Mouse (Mus musculus) right cerebral cortex, postnatal 25 days (tissue): ENCODE measurements around the gene Adap1.

Experiments used
- DNase-seq: peaks from one replicate; pipeline ENCODE4 v3.0.0; 2022

Adap1 gene

DNA sequence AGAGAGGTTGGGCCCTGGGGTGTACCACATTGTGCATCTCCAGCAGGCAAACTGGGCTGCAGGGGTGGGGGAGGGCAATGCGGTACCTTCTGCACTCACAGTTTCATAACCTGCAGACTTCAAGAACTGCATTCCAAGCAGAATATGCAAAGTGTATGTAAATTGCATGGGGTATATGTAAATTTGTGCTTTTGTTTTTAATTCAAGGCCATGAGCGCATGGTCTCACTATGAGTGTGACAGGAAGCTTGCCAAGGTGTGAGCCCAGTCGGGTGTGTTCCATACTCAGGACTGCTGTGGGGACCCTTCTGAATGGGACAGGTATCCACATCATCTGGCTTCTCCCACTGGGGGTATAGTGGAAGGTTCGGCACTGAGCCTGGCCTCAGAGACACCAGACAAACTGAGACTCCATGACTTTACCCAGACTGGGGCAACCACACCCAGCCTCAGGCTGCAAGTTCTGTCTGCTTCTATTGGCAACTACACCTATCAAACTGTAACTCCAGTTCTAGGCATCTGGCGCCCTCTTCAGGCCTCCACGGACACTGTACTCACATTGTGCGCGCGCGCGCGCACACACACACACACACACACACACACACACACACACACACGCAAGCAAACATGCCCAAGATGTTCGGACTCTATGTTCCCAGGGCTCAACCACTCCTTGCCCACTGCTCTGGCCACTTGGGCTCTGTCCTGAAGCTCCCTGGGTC is 41.8 kb downstream of the Adap1 start:
- DNase-seq: no peak

DNA sequence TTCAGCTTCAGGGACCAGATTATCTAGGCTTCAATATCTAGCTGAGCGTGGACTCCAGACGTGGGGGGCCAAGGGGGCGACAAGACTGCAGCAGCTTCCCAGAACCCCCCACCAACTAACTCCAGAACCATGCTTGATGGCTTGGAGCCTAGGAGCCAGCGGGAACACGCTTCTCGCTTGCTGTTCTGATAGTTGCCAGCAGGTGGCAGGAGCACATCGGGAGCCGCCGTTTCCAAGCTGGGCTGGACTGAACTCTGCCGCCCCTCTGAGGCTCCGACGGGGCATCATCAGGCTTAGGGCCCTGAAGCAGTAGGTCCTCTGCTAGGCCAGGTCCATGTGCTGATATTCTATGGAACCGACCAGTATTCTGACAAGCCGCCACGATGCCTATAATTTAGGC is 43.2 kb downstream of the Adap1 start:
- peak; percentile 80 for DNase-seq

GRCm38 (mm10) chr5:139281373-139282112 is 43.9 kb downstream of the Adap1 start:
- DNase-seq: no peak

DNA sequence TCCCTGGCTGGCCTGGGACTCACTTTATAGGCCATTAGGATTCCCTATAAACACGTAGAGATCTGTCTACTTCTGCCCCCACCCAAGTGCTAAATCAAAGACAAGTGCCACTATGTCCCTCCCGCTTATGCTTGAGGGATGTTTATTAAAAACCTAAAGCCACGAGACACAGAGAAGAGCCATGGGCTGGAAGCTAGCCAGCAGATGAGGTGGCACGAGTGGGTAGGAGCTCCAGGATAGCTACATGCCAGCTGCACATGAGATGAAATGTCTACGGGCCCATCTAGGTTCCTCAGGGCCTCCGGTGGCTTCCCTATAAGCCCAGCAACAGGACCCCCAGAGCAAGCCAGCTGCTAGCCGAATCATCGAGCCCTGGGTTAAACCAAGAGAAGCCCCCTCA is 48.1 kb downstream of the Adap1 start:
- peak; percentile 61 for DNase-seq

GRCm38 (mm10) chr5:139271994-139272554 is 53.3 kb downstream of the Adap1 start:
- no peak for DNase-seq

DNA sequence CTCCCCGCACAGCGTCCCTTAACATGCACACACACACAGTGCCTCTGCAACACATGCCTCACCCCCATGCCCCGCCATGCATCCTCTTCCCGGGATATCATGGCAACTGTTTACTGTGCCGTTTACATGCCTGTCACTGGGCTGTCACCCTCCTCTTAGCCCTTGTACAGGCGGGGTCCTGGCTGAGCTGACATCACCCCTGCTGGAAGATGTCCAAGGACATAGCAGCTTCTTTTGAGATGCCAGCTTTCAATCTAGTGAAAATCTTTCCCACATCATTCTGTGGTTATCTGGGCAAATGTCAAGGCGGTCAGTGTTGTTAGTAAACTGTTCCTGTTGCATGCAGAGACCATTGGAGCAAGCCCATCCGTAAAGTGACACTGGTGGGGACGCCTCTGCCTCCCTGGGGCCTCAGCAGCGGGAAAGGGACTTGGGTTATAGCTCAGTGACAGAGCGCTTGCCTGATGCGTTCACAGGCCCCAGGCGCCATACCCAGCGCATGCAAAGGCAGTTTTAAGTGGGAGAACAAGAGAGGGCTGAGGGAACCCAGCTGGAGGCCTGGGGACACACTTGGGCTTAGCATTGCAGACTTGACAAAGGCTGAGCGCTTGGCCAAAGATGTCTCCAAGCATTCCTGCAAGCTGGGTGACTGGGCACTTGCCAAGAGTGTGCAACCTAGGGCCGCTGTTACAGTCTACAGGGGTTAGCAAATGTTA is 54.5 kb downstream of the Adap1 start:
- DNase-seq: no peak

DNA sequence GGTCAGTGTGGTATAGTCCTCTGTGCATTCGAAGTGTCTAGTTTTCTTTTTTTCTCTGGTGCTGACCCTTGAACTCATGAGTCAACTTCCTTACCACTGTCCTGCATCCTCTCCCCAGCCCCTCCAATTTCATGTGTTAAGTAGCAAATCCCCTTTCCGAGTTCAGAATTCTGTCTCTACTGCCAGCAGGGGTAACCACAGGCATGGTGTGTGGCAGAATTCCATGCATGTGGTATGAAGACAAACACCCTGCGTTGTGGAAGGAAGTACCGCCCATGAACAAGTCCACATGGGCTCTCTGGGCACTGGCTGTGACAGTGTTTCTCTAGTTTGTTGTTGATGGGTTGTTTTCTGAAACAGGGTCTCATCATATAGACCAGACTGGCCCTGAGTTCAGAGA is 57.8 kb downstream of the Adap1 start:
- no peak for DNase-seq

GRCm38 (mm10) chr5:139261403-139261802 is 64.0 kb downstream of the Adap1 start:
- DNase-seq: no peak

- DNase-seq: no peak
Measured at GRCm38 (mm10) chr5:139259853-139260252, 65.6 kb downstream of the Adap1 start.

GRCm38 (mm10) chr5:139258371-139259035 is 66.9 kb downstream of the Adap1 start:
- DNase-seq: no peak

DNA sequence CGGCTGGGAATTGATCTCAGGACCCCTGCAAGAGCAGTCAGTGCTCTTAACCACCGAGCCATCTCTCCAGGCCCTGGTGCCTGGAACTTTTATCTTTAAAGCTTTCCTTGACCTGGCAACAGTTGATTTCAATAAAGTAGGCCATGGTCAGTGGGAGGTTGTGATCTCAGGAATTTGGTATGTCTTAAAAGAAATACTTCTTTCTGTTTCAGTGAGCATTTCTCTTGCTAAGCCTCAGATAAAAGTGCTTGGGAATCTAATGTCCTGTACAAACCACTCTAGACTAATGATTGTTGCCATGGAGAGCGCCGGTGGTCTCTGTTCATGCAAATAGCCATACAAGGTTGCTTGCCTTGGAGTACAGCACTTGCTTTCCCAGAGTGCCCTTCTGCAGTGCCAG is 67.6 kb downstream of the Adap1 start:
- no peak for DNase-seq

DNA sequence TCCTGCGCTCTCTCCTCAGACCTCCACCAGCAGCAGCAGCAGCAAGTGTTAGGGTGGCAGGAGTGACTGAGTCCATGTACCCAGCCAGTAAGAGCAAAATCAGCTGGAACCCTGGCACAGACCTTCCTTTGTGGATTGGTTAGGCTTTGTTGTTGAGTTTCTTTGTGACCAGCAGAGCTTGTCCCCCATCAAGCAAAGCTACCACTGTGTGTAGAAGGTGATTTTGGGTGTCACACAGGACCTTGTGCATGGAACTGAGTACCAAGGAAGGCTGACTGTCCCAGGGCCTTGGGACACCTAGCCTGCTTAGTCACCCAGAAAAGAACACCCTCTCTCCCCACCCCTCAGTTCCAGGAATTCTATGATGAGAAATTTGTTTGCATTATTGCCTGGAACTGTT is 68.2 kb downstream of the Adap1 start:
- no peak for DNase-seq

GRCm38 (mm10) chr5:139256211-139256765 is 69.1 kb downstream of the Adap1 start:
- DNase-seq: no peak

DNA sequence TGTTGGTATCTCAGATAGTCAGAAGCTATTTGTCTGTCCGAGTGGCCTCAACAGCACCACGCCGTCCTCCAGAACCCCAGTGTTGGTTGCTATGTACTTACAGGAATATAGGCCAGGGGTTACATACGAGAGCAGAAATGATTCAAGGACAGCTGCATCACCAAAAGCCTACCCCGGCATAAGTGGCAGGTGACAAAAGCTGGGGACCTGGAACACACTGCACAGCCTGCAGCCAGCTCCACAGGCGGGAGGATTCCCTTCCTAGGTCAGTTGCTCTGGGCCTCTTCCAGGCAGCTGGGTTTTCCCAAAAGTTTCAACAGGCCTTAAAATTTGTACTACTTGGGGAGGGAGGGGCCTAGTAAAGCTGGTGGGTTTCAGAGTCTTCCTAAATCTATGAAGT is 69.6 kb downstream of the Adap1 start:
- no peak for DNase-seq

- DNase-seq: no peak
Measured at GRCm38 (mm10) chr5:139254938-139255337, 70.5 kb downstream of the Adap1 start.

DNA sequence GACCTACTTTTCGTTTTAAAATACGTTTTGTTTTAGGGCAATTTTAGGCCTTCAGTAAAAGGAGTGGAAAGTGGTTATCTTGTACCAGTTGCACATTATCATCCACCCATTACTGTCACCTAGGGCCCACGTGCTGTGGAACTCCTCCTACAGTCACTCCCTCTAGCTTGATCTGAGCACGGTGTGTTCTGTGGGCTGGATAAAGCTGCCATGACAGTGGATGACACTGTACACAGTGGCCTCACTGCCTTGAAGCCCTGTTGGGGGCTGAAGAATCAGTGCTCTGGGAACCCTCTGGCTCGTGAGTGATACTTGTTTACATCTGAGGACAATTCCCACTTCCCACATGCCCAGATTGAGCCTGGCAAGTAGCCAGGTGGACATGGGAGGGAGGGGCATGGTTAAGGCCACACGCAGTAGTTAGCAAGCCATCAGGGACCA is 72.1 kb downstream of the Adap1 start:
- no peak for DNase-seq

GRCm38 (mm10) chr5:139252910-139253245 is 72.5 kb downstream of the Adap1 start:
- DNase-seq: no peak

DNA sequence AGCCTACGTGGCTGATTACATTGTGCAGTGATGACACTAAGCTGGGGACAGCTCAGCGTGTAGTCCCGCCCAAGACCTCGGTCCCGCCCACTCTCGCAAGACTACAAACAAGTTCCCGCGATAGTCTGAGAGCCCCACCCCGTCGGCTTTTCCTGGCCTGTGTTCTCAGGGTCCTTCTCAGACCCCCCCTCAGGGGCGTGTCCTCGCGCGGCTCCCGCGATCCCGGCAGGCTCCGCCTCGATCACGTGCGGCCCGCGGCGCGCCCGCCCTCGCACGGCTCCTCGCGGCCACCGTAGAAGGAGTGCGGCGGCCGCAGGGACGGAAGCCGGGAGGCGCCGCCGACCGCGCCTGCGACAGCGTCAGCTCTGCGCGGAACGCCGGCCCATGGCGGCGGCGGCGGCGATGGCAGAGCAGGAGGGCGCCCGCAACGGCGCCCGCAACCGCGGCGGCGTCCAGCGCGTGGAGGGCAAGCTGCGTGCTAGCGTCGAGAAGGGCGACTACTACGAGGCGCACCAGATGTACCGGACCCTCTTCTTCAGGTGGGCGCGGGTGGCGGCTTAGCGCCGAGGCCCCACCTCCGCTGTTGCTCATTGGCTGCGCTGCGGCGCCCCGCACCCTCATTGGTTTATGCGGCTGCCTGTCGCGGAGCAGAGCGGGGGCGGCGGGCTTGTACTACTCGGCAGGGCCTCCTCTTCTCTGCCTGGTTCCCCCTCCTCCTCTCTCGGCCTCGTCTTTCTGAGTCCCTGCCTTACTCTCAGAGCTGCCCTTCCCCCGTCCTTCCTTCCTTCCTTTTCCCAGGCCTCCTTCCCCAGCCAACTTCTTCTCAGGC is 73.1 kb downstream of the Adap1 start, which contains the start of gene Get4:
Gene Get4 (plus strand): TSS at position 244 of the 829 bp plus-strand sequence.
- DNase-seq: peak; percentile 98

DNA sequence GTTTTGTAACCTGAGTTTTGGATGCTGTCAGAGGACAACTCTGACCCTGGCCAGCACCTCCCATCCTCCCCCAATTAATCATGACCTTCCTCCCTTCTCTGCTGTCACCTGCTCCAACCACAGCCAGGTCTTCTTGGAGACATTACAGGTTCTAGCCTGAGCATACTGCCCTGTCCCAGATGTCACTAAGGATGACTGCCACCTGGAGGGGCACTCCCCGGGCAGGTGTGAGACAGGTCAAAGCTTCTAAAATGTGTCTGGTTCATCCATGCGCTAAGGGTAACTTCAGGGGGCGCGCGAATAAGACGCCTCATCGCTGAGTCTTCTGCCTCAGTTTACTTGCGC is 73.7 kb downstream of the Adap1 start:
- no peak for DNase-seq

DNA sequence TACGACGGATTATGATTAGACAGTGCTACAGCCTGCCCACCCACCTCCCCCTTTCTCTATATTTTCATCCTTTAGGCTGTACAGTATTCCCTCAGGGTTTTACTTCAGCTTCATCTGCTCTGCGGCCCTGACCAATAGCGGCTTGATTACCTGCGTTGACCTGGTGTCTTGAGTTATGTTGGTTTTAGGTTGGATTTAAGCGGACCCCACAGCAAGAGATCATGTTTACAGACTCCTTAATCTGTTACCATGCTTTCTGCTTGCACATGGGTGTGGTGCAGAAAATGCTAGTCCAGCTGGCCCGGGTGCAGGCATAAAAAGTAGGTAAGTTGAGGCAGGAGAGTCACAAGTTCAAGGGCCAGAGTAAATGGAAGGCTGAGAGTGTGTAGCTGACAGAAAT is 74.1 kb downstream of the Adap1 start:
- DNase-seq: no peak

GRCm38 (mm10) chr5:139248846-139249245 is 76.6 kb downstream of the Adap1 start:
- DNase-seq: no peak

- no peak for DNase-seq
Measured at GRCm38 (mm10) chr5:139247767-139248166, 77.7 kb downstream of the Adap1 start.
